Mouse (Mus musculus): ENCODE data around the gene Gm10330. TPM values are rescaled to one million over a fixed set of nuclear protein-coding genes. Genes with fewer than 3 reads are reported as not detected.
A peak's percentile ranks its signal among the peaks of the same experiment; 100 is the strongest.
"Not testable (repeated sequence)": the region's sequence is repeated elsewhere in the genome, so short reads cannot be mapped to it uniquely, and the experiment has no call there.

The Gm10330 gene
- 0.74 and 0.83 TPM in 2 replicates for polyA plus RNA-seq (2016; fragmentation: Nextera tagmentation; extraction: Ambion mirVana)

DNA sequence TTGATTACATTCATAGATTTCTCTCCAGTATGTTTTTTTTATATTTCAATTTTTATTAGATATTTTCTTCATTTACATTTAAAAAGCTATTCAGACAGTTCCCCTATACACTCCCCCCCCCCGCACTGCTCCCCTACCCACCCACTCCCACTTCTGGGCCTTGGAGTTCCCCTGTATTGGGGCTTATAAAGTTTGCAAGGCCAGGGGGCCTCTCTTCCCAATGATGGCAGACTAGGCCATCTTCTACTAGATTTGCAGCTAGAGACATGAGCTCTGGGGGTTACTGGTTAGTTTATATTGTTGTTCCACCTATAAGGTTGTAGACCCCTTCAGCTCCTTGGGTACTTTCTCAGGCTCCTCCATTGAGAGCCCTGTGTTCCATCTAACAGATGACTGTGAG lies at the start of gene Gm10330:
Gene Gm10330 (minus strand): TSS at position 101 of the 400 bp plus-strand sequence.
- not testable (repeated sequence) for H3K4me1 ChIP-seq; H3K27me3 ChIP-seq; H3K36me3 ChIP-seq; H3K4me2 ChIP-seq (replicated peaks); ATAC-seq (ENCODE audit: insufficient number of reproducible peaks, insufficient read depth, low FRiP score, low TSS enrichment); H3K4me3 ChIP-seq; H3K27ac ChIP-seq; H3K9me3 ChIP-seq; H3K9ac ChIP-seq
- 100% methylated on average over 1 of the region's 1 CpGs for WGBS

DNA sequence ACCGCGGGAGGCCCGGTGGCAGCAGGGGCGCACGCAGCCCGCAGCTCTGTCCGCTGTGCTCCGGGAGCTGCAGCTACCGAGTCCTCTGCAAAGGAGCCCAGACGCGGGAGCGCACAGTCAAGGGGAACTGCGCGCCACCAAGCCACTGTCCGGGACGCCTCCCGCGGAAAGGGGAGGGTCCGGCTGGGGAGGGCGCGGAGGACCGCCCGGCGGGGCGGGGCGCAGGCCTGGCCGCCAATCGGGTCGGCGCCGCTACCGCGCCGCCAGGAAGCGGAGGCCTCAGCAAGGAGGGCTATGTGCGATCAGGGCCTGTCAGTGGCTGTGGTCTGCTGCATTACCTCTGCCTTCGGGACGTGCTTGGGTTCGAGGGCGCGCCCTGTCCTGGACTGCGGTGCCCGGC lies 20.7 kb upstream of the Gm10330 start:
- not testable (repeated sequence) for ATAC-seq (ENCODE audit: insufficient number of reproducible peaks, insufficient read depth, low FRiP score, low TSS enrichment); H3K4me1 ChIP-seq; H3K27ac ChIP-seq; H3K9me3 ChIP-seq; H3K36me3 ChIP-seq; H3K27me3 ChIP-seq; H3K4me2 ChIP-seq (replicated peaks); H3K9ac ChIP-seq
- WGBS, result 16% methylated on average over 43 of the region's 43 CpGs
- H3K4me3 ChIP-seq, result peak overlapping the region; percentile 19; the same call in 1 of the 2 replicates

DNA sequence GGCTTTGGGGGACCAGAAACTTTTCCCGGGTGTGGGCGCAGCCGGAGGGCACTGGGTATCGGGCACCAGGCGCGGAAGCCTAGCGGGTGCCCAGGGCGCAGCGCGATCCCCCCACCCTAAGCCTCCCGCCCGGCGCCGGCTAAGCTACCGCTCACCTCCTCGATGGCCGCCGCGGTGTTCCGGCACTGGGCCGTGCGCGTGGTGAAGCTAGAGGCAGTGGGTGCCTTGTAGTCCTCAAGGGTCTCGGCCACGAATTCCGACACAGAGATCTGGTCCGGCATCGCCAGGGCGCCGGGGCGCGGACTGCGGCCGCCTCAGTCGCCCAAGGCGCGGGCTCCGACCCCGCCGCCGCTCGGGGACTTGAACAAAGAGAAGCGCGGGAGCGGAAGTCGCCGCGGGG lies 20.3 kb upstream of the Gm10330 start:
- H3K9me3 ChIP-seq; H3K4me2 ChIP-seq (replicated peaks); H3K4me1 ChIP-seq; ATAC-seq (ENCODE audit: insufficient number of reproducible peaks, insufficient read depth, low FRiP score, low TSS enrichment); H3K27ac ChIP-seq; H3K9ac ChIP-seq; H3K27me3 ChIP-seq; H3K36me3 ChIP-seq: not testable (repeated sequence)
- H3K4me3 ChIP-seq, result peak overlapping the region; percentile 19; the same call in 1 of the 2 replicates
- 22% methylated on average over 30 of the region's 48 CpGs for WGBS
